Mouse (Mus musculus) lung, postnatal 36 days (tissue): ENCODE measurements around the gene Socs2.
"Not testable (repeated sequence)": the region's sequence is repeated elsewhere in the genome, so short reads cannot be mapped to it uniquely, and the experiment has no call there.

ENCODE experiments used
- DNase-seq: peaks from one replicate; pipeline ENCODE4 v3.0.0; 2022; ENCODE audit warnings: mixed read lengths

The Socs2 gene

DNA sequence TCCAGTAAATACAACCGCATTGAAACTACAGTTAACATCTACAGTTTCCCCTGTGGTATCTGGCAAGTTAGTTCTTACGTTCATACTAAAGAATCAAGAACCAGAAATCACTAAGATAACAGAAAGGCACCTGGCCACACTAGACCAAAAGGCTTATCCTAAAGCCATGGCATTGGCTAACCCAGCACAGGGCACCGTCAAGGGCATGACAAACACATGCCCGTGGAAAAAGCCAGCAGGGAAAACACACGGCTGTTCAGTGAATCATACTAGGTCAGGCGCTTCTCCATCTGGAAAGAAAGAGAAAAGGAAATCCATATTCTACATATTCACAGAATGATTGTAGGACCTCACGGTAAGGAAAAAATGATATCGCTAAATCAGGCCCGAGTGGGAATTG lies 26.1 kb downstream of the Socs2 start:
- no peak for DNase-seq

DNA sequence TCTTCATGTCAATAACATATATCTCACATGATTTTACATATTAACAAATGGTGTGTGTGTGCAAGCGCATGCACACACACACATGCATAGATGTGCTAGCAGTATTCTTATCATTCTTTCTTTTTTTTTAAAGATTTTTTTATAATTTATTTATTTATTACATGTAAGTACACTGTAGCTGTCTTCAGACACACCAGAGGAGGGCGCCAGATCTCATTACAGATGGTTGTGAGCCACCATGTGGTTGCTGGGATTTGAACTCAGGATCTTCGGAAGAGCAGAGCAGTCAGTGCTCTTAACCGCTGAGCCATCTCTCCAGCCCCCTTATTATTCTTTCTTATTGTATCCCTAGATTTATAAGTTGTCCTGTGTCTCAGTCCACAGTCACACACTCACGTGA lies 27.2 kb downstream of the Socs2 start:
- DNase-seq = not testable (repeated sequence)

DNA sequence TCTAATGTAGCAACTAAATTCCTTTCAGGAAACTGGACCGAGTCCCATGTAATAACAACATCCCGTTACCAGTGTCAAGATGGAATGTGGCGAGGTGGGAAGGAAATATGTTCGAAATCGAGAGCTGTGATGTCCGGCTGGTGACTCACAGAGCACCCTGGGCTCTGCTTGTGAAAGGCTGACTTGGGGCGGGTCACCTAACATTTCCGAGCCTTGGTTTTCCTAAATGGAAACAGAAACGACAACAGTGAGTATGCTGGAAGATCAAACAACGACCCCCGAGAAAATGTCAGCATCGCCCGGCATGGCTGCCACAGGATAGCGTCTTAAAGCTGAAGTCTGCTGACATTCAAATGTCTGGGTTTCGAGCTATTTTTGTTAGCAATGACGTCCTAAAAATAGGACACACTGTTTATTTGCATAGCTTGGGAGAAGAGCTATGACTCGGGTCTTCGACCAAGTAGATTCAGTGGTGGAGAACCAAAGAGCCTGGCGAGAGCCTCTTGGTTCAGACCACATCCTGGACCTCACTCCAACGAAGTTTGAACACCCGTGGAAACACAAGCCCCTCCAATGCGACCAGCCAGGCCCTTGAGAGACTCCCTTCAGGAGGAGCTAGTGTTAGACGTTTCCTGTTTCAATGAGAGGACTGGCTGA lies 28.0 kb downstream of the Socs2 start:
- DNase-seq = peak; percentile 93

DNA sequence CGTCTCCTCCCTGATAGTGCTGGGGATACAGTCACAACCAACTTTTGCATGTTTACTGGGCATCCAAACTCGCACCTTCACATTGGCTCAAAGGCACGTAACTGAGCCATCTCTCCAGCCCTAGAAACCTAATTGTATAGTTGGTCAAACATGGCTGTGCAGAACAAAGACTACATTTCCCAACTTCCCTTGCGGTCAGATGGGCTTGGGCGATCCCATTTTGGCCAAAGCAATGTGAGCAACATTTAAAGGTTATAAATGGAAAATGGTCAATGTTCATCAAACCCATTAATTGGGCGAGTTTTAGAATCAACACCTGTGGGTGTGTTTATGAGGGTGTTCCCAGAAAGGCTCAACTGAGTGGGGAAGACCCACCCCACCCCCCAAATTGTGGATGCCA lies 30.5 kb downstream of the Socs2 start:
- DNase-seq = no peak

DNA sequence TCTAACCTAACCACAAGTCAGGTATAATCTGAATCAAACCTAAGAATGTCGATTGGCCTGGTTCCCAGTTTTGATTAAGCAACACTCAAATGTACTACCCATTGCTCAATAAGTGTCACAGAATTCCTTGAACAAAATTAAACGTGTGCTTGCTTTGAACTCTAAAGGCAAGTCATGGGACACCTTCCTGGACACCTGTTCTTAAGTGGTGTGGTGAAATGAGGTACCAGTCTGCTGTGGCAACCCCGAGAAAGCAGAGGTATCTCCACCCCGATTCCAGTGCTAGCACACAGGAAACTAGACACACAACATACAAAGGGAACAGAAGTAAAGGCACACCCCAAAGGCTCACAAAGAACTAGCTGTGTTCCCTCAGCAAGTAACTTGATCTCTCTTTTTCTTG lies 31.2 kb downstream of the Socs2 start:
- DNase-seq = peak; percentile 93

DNA sequence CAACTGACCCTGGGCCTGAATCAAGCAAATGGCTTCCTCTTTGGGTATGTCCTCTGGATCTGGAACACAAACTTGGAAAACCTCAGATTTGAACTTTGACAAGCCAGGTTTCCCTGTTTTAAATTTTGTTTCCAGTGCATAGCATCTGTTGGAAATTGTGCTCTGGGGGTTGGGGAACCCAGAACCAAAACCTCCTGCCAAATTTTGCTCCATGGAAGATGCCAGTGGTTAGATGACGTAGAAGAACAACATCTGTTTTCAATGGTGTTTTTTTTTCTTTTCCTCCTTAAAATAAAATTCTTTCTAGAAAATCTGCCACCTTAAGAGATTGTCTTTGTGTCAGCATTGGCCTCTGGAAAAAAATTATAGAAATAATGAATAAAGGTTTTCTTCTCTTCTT lies 31.9 kb downstream of the Socs2 start:
- DNase-seq = no peak

DNA sequence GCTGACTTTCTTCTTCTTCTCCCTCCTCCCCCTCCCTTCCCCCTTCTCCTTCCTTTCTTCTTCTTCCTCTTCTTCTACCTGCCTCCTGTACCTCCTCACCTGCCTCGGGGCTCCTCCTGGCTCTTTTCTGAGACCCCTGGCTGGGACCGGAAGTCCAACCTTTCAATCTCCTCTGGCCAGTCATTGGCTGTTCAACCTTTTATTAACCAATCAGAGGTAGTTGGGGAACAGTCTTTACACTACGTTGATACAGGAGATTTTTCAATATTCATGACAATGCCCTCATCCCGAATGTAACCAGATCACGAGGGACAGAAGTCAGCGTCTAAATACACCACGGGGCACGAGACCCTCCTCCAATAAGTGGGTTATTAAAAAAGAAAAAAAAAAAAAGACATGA lies 32.5 kb downstream of the Socs2 start:
- no peak for DNase-seq

DNA sequence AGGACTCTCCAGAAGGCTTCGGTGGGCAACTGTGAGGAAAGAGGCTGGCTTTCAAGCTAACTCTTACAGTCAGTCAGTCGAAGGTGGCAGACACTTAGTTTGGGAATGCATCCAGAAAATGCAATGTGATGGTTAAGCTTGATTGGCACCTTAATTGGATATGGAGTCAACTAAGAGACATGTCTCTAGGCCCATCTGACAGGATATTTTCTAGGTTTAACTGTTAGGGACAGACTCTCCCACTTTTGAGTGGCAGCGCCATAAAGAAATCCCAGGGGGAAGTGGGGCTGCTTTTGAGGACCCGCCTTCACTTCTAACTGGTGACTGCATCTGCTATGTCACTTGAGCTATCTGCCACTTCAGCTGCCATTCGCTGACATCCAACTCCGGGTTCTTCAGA lies 43.6 kb downstream of the Socs2 start:
- DNase-seq = no peak

DNA sequence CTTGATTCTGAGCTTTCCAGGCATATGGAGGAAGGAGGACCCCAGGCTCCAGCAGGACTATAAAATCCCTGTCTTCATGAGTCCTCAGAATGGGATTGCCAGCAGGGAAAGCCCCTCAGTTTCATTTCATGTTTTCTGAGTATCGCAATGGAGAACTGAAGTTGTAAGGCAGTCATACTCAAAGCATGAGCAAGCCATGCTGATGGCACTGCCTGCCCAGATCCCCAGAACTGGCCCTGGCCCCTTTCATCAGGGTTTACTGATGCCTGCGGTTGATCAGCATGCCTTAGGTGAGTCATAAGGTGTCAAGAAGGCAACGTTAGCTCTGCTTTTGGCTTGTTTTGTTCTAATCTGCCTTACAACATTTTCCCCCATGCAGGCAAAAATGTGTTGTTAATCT lies 45.0 kb downstream of the Socs2 start:
- no peak for DNase-seq

DNA sequence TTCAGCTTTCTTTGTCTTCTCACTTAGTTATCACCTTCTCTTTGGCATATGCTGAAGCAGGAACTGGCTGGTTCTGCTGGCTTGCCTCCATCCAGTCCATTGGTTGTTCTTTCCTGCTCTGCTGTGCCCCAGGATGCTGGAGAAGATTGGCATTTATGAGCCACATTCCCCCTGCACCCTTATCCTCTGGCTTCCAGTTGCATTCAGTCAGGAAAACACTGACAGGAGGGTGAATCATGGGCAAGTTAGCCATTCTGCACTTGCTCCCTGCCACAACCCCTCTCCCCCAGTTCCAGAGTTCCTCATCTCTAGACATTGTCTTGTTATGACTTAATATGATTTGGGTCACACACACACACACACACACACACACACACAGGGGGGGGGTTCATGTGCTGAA lies 47.8 kb downstream of the Socs2 start:
- DNase-seq = no peak

DNA sequence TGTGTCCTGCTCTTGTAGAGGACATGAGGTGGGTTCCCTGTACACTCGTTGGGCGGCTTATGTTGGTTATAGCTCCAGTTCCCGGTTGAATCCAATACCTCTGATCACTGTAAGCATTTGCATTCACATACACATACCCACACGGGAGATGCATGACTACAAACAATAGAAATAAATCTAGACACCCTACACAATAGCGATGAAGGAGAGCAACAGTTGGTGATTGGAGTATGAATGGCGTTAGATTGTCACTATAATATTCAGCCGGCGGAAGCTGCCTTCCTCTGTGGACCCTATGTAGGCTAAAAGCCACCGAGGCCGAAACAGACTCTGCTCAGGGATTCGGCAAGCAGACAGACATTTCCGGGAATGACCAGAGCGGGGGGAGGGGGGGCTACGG lies 48.8 kb downstream of the Socs2 start:
- DNase-seq = no peak

DNA sequence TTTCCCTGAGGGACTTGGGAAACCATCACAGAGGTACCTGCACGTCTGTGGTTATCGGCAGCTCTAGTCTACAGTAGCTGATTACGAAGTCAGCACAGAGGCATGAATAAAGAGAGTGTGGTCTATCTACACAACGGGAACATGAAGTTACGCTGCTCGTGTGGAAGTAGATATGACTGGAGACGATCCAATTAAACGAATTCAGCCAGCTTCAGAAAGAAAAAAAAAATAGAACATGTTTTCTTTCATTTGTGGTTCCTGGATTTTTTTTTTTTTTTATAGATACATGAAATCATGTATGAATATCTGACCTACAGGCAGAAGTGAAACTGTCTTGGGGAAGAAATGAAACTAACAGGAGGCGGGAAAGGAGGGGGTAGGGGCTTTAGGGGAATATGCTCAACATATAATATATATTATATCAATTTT lies 49.3 kb downstream of the Socs2 start:
- no peak for DNase-seq

DNA sequence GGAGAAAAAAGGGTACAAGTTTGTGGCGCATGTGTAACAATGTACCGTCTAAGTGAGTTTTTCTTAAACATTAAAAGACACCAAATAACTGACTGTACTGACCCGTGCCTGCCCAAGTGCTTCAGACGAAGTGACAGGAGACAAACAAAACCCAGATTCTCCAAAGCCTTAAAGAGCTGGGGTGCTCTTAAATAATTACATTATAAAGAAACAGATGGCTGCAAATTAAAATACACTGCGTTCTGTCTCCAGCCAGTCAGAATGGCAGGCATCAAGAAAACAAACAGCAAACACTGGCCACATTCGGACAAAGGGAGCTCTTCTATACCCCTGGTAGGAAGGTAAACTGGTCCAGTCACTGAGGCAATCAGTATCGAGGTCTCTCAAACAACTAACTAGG lies 49.7 kb downstream of the Socs2 start:
- DNase-seq = no peak

DNA sequence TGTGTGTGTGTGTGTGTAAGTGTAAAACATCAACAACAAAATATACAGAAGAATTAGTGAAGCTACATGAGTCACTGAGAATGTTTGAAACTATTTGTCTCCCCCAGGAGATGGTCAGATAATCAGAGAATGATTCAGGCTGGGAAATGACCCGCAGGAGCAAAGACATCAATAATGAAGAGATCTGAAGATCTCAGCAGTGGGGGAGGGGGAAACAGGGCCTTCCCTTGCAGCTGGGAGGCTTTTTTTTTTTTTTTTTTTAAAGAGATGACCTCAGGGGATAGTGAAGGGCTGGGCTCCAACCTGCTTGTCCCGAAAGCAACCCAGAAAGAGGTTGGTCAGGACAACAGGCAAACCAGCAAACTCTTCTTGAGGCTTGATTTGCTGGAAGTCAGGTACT lies 54.7 kb downstream of the Socs2 start:
- DNase-seq = no peak

DNA sequence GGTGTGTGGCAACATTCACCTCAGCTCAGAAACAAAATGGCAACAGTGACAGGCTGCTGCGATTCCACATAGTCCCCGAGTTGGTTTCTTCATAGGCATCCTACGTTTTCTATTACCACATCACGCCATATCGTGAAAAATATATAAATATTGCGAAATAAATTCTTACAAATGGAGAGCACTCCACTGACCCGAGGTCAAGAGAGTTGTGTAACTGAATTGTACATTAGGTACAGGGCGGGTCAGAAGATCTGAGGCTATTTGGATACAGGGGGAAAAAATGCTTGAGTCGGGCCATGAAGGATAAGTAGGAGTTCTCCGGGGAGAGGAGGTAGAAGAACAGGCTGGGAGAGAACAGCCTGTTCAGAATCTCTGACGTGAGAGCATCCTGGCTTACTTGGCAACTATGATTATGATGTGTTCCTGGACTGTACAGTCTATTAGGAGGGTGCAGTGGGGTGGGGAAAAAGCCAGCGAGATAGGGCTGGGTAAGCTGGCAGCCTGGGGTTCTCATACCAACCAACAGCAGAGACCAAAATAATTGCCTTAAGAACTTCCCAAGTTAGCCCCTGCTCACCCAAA lies 55.6 kb downstream of the Socs2 start:
- DNase-seq = peak; percentile 86

DNA sequence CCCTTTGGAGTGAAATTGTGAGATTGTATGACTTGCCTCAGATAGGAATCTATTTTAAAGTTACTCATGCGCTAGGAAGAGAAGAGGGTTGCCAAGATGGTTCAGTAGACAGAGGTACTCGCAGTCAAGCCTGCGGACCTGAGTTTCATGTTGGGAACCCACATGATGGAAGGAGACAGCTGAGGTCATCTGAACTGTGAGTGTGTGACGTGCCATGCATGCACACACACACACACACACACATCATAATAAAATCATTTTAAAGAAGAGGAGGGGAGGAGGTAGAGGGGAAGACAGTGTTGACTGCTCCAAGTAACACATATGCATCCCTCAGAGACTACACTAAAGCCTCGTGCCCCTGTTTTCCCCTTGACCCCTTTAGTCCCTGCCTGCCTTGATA lies 56.9 kb downstream of the Socs2 start:
- DNase-seq = no peak

DNA sequence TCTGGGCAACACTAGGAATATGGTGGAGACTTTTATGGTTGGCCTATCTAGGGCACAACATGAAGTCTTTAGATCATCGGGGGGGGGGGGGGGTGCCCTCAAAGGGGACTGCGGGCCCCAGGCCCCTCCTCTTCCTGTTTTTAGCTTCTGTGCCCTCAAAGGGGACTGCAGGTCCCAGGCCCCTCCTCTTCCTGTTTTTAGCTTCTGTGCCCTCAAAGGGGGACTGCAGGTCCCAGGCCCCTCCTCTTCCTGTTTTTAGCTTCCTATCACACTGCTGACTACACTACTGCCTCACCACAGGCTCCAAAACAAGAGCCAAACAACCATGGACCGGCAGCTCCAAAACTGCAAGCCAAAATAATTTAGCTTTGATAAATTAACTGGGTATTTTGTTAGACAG lies 59.3 kb downstream of the Socs2 start:
- no peak for DNase-seq

DNA sequence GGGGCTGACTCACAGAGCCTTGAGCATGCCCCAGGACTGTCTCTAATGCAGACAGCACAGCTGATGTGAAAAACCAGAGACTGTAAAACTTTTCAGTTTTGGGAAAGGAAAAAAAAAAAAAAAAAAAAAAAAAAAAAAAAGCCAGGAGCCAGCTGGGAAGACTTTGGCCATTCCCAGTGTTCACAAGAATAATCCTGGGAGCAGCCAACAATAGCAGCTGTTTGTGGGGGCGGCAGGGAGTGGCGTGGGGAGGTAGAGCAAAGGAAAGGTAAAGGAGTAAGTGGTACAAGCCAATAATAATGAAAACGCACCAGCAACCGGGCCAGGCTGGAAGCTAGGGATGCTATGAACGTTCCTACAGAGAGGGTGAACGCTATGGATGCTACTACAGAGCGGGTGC lies 60.3 kb downstream of the Socs2 start:
- DNase-seq = no peak

DNA sequence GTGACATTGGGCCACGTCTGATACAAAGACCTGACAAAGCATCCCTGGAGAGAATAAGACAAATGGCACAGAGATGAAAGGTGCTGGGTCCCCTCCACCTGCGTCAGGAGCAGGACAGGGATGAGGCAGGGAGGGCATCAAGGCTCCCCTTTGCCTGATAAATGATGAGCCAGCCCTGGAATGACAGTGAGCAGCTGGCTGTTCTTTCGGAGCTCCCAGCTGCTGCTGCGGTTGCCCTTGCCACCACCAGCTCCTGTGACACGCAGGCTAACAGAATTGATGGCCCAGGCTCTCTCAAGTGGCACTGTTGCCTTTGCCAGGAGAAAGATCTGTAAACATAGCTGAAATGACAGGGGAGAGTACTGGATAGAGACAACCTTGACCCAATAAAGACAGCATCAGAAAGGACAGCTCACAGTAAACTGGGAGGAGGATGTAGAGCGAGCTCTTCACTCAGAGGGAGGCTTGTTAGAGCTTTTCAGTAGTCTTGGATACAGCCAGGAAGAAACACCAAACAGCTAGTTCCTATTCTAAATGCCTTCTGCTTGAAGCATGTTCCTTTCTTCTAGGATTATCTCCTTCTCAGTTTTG lies 61.2 kb downstream of the Socs2 start:
- DNase-seq = no peak

DNA sequence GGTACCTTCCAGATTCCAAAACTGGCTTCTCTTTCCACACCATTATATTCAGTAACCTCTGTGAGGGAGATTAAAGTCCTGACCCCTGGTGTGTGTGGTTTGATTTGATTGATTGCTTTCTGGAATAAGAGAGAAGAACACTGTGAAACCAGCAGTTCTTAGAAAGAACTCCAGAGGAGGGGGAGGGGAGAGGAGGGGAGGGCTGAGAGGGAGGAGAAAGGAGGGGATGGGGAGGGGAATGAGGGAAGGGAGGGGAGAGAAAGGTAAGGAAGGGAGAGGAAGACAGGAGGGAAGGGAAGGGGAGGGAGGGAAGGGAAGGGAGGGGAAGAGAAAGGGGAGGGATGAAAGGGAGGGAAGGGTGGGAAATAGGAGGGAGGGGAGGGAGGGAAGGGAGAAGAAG lies 62.3 kb downstream of the Socs2 start:
- DNase-seq = no peak

DNA sequence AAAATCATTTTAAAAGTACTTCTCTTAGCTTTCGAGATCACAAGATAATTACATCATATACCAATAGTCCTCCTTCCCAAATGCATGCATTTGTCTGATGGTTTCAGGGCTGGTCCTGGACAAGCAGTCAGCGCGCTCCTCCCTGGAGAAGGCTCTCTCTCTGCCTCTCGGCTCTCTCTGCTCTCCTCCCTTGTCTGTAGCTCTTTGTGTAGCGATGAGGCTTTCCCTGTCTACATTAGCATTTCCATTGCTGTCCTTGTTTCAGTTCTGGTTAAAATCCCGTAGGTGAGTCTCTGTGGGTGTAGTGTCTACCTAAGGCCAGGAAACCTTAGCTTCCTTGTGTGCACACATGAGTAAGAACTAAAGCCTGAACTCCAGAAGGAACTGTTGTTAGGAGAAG lies 62.9 kb downstream of the Socs2 start:
- no peak for DNase-seq

DNA sequence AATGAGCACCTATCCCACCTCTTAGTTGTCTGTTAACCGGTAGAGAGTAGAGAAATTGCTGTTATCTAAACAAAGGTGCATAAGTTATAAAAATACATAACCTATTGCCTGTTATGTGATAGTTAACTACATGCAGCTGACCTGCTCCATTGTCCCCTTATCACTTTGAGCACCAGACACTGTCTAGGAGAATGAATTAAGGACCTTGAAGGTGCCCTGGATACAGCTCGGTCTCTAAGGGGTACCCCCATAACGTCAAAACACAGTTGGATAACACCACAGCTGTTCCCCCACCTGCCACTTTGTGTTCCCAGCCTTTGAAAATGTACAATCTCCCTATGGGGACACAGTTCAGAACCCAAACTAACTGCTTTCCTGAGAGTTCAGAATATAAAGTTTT lies 68.5 kb downstream of the Socs2 start:
- DNase-seq = no peak

DNA sequence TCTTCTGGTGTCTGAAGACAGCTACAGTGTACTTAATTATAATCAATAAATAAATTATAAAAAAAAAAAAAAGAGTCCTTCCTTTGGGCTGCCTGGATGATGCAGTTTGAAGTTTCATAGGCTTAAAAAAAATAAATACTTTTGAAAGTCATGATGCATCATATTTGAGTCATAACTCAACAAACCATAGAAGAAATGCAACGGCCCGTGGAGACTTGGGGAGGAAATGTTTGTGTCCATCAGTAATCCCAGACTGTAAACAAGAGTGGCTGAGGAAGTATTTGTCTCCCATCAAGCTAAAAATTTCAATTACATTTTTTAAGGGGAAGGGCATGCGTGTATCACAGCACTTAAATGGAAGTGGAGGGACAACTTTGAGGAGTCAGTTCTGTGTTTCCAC lies 69.2 kb downstream of the Socs2 start:
- no peak for DNase-seq

DNA sequence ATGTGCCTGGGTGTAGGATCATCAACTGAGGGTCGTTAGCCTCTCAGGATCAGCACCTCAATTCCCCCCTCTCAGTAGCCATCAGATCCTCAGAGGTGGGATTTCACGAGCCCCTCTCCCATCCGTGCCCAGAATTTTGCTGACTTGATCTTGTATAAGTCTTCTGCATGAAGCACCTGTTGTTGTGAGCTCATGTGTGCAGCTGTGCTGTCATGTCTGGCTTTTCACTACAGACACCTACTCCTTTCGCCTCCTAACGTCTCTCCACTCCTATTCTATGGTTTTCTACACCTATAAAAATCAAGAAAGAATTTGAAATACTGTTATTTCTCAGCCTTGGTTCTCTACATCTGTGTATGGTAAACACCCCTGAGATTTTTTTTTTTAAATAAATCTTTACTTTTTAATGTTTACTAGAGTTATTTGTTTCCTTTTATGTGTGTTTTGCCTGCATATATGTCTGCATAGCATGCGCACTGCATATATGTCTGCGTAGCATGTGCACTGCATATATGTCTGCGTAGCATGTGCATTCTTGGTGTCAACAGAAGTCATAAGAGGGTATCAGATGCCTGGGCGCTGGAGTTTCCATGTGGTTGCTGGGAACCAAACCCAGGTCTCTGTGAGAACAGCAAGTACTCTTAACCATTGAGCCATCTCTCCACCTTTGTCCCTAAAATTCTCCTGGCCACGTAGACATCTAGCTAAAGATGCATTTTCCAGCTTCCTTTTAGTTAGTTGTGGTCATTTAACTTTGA lies 74.0 kb downstream of the Socs2 start:
- DNase-seq = no peak
